Mouse (Mus musculus) heart, postnatal 0 days (tissue): ENCODE data around the gene Smad3.

Experiments used
- CTCF ChIP-seq: IDR thresholded peaks from 2 replicates; pipeline ENCODE4 v1.5.1; 2016; ENCODE audit warnings: antibody characterized with exemption, control low read depth, low read depth
- EP300 ChIP-seq: IDR thresholded peaks from 2 replicates; pipeline ENCODE4 v1.6.1; 2016; ENCODE audit warnings: antibody characterized with exemption, low read depth

- TF ChIP-seq CTCF = no peak
- no peak for TF ChIP-seq EP300
These were observed 3.0 kb downstream of the Smad3 start for GRCm38 (mm10) chr9:63754556-63755510.
